Mouse (Mus musculus): ENCODE measurements around the gene Crtam.

Crtam gene

DNA sequence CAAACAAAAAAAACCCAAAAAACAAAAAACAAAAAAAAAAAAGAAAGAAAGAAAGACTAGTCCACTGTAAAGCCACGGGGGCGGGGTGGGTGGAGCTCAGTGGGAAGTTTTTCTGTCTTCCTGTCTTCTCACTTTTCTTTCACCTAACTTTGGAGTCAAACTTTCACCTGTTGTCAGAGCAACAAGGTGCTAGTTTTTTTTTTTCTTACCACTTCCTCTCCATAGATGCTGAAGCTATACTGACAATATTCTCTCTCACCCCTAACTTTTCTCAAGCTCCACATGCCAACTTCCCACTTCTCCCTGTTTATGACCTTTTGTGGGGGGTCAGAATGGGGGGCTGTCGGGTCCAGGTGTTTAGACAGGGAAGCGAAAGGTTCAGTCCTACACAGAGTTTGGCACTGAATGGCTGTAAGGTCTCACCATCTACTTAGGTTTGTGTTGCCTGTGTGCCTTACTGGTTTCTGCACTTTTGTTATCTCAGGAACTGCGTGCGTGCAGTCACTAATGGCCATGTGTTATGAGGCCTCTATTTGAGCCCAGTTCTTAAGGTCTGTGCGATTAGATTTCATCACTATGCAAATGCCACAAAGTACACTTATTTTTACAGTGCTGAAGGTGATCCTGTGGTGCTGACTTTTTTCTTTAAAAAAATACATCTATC, 7.2 kb downstream of the Crtam start:
- peak; percentile 46 for DNase-seq

DNA sequence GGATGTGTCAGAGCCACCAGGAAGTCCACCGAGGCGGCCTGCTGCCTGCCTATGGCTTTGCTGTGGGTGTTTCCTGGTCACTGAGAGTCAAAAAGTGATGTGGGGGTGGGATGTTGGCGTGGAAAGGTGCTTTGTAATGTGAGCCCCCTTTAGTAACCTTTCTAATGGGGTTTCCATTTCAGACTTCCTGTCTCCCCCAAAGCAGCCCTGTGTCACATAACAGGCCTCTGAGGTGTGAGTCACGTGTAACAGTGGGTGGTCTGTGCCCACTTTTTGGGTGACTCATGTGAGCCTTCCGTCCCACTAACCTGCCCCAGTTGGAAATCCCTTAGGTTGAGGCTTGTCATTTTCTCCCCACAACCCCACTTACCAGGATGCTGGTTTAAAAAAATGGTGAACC, 10.4 kb downstream of the Crtam start:
- DNase-seq, result no peak

DNA sequence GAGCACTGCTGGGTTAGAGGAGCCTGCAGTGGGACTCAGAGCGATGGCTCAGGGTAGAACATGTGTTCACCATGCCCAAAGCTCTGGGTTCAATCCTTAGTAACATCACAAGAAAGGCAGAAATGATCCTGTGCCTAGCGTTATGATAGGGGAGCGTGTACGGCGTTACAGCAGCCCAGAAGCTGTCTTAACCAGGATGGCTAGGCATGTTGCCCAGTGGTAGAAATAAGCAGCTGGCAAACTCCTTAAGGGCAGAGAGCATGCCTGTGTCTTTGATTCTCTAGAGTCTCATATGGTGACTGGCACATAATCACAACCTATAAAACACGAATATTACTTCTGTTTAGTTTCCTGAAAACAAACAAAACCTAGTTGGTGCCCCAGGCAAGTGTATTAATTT, 12.9 kb downstream of the Crtam start:
- no peak for DNase-seq

DNA sequence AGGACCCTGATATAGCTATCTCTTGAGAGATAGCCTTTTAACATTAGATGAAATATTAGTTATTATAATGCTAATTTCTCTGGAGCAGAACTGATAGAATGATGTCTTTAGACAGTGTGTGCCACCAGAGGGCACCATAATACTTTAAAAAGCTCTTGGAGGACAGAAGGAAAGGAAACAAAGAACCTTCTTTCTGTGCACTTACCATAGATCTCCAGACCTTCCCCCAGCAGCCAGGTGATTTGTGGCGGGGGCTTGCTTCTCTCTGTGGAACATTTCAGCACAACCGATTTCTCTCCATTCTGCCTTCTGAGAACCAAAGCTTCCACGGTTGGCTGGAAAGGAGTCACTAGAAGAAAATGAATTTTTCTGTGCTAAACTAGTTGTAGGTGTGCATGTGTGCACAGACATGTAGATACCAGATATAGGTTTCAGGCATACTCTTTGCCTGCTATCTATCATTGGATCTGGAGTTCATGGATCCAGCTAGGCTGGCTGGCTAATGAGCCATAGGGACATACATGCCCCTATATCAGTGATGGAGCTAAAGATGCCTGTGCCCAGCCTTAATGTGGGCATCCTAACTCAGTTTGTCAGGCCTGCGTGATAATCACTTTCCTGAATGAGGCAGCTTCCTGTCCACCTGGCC, 14.4 kb downstream of the Crtam start:
- DNase-seq, result peak; percentile 63

DNA sequence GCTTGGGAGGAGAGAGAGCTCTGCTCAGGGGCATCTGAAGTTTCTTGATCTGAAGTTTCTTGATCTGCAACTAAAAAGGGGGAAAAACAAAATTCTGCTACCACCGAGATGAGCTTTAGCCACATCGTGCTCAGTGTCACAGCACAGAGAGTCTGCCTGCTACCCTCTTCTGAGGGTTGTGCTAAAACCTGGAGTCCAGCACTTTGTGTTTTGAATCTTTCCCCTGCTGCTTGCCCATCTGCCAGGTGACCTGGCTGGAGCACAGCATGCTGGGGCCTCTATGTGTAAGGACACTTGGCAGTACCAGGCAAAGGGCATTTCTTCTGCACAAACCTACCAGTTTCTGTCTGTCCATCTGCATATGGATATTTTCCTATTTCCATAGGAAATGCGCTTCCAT, 20.1 kb downstream of the Crtam start:
- DNase-seq, result no peak

DNA sequence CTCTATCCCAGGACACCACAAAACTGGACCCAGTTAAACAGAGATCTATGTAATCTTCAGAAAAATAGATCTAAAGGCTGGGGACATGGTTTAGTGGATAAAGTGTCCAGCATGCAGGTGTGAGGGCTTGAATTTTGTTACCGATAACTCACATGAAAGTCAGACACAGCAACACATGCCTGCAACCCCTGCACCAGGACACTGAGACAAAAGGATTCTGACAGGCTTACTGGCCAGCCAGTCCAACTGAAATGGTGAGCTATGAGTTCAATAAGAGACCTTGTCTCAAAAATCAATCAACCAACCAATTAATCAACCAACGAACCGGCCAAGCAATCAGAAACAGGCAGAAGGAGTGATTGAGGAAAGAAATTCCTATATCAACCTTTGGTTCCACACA, 20.7 kb downstream of the Crtam start:
- DNase-seq, result no peak

DNA sequence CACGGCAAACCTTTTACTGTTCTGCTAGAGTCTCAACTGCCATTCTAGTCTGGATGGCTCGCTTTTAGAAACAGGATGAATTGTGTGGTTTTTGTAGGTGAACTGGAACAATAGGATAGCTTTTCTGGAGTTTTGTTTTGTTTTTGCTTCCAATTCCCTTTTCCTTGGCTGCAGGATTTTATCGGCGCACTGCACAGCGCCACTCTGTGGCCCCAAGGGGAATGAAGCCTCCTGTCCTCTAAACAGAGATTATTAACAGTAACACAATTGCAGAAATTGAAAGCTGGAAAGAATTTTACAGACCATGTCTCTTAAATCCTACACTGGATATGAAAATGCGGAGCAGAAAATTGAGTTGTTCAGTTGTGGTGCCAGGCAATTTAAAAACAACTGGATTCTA, 21.9 kb downstream of the Crtam start:
- no peak for DNase-seq

DNA sequence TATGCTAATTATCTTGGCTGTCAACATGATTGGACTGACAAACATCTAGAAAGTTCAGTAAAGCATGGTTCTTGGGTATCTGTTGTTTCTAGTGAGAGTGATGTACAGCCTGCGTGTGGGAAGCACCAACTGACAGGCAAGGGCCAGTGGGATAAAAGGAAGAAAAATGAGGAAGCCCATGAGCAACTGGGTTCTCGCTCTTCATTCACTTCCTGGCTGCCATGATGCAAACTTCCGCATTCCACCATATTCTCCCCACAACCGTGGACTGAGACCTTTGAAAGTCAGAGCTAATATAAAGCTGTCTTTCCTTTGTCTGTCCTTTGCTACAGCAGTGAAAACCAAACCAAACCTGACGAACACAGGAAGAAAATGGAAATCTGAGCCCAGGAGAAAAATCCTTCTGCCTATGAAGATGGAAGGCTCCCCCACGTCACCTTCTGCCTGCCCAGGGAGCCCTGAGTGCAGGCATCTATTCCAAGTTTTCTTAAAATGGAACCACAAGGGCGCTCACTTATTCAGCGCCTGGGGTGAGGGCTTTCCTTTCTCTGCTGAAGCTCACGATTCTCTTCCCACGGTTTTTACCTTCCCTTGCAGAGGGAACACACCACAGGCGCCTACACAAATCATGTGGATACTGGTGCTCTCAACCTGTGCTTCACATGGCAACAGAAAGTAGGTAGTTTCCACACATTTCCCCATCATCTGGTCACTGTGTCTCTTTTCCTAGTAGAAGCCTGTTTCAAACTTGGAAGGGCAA, 30.2 kb downstream of the Crtam start:
- no peak for DNase-seq

DNA sequence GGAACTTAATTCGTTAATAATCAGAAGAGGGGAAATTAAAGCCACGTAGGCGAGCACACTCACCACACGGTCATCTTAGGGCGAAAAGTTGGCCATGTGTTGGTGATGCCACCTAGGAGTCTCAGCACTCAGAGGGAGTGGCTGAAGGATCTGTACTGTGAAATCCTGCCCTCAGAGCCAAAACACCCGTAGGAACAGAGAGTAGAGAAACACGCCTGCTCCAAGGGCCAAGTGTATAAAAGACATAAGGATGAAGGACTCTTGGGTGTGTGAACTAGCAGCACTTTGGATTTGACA, 40.1 kb downstream of the Crtam start:
- no peak for DNase-seq

DNA sequence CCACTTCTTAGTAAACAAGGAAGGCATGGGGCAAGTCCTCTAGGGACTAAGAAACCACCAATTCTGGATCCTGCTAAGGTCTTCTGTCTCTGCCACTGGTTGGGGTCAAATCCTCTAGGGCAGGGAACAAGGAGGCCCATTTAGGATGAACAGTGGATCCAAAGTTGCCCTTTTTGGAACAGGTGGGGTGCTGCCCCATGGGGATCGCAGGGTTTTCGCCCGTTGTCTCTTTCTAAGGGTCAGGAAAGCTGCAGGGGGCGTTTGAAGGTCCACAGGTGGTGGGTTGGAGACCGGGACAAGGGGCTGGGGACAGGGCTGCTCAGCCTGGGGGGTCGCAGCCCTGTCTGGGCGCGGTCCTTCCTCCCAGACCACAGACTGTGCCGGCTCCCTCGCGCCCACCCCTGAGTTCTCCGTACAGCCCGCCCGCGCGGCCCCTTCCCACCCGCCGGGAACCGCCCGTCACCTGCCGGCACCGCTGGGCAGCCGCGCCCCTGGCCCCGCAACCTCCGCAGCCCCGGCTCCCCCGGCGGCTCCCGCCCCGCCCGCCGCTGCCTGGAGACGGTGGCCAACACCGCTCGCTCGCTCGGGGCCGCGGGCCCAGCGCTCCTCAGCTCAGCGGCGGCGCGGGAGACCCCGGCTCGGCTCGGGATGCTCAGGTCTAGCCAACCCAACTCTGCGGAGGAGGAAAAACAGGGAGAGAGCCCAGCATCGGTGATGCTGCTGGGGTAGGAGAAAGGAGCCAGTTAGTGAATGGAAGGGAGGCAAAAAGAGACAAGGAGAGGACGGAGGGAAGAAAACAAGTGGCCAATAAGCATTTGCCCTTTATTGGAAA, 40.6 kb downstream of the Crtam start, which contains the start of gene Jhy:
Gene Jhy (minus strand): TSS at position 533 of the 832 bp plus-strand sequence.
- no peak for DNase-seq

DNA sequence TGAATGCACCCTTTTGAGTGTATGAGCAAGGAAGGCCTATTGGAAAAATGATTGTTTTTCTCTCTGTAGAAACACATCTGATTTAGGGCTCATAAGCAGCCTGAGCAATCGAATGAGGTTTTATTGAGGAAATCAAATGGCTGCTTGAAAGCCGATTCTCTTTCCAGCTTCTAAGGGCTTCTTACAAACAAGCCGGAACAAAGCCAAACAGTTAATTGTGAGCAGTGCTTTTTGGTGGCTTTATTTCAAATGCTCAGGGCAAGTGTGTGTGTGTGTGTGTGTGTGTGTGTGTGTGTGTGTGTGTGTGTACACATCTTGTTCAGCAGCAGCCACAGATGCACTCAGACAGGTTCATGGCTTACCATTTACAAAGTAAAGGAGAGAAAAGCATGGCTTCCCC, 43.0 kb downstream of the Crtam start:
- no peak for DNase-seq

DNA sequence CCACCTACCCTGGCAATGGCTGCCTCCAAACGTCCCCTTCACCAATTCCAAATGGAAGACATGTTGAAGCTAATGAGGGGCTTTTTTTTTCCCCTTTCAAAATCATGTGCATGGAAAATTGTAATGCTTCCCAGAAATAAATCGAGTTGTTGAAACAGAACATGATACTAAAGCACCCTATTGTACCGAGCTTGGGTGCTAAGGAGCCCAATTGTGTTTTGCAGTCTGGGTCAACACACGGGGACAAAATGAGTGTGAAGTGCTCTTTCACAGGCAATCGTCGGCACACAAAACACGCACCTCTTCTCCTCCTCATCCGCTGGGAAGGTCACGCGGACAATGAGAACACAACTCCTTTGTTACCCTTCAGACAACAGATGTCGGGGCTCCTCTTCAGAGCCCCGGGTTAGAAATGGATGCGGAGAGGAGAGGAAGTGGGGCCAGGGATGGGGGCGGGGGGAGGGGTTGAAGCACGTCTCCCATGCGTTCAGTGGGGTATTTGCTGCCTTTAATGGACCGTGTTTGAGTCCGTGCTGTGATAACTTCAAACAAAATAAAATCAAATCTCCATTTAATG, 55.3 kb downstream of the Crtam start:
- no peak for DNase-seq

DNA sequence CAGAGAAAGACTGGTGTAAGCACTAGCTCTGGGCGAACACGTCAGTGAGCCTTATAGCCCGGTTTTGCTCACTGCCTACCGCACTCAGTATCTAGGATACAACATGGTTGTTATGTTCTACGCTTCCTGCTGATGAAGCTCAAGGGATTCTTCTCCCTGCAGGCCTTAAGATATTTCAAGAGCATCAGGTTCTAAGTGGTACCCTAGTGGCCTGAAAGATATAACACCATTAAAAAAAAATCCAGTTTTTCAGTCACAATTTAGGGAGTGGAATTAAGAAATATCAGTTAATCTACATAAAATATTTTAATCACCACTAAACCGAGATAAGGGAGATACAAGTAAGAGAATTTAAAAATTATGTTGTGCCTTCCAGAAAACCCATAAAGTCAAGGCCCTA, 56.0 kb downstream of the Crtam start:
- no peak for DNase-seq

DNA sequence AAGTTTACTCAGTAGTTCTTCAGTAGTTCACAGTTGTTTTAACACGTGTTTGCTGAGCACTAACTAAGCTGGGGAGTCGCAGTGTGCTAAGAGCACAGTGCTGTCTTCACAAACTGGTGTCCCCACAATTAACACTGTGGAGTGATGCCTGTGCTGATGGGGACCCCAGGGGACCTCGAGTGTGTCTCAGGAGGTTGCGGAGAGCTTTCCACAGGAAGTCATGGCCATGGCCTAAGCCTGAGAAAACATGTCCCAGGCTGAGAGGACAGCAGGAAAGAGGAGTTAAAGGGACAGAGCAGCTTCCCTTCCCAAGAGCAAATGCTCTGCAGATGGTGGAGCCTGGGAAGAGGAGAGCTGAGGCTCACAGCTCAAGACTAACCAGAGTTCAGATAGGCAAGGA, 57.3 kb downstream of the Crtam start:
- no peak for DNase-seq

DNA sequence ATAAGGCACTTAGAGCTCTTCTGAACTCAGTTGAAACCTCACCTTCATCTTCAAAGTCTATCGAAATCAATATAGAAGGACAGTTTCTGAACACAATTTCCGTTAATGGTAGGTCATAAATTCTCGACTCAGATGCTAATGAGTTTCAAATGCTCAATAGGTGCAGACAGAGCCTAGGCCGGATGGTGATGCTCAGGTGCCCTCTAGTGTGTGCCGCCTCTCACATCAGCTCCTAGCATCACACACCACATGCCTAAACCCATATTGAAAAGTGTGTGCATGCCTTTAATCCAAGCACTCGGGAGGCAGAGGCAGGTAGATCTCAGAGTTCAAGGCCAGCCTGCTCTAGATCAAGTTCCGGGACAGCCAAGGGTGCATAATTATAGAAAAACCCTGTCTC, 67.0 kb downstream of the Crtam start:
- no peak for DNase-seq

DNA sequence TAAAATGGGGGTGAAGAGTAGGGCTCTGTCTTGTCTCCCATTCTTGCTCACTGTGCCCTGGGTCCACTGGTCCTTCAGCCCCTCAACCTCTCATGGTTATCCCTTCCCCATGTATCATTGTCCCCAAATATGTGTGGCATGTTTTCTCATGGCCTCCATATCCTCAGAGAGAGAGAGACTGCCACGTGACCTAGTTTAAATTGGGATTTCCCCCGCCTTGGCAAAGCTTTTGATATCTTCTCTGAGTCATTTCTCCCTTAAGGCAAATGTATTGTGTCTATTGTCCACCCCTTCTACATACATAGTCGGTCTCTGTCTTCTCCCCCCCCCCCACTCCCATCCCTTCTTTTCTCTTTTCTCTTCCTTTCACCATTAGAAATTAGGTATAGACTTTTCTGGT, 71.1 kb downstream of the Crtam start:
- DNase-seq, result no peak

DNA sequence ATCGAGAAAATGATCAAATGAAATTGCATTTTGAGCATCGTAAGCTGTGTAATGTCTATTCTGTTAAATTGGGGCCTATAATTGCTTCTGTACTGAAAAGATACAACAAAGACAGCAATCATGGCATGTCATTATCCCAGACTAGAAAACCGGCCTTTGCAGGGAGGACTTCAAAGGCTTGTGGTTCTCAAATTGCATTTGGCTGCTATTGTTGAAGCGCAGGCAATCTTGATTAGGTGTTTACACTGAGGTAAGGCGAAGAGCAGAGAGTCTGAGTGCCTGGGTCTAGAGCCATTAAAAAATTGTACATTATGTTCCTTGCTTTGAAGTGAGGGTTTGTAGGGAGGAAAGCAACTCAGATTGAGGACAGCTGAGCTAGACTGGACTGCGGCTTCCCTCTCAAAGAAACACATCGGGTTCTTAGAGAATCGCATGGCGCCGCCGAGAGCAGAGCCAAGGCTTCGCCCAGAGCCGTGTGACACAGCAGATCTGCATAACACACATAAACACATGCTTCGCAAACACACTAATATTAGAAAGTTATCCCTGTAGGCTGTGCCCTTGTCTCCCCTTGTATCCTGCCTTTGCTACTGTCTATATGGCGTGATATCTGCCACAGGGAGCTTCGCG, 77.0 kb downstream of the Crtam start:
- DNase-seq, result no peak
